ENCODE assay signal across 10 mouse cellular contexts in genomic region chr15:83565434-83565833, GRCm38 (mm10). TPM values are rescaled to one million over a fixed set of nuclear protein-coding genes. Genes with fewer than 3 reads are reported as not detected.
A peak's percentile ranks its signal among the peaks of the same experiment; 100 is the strongest.
DNase-seq lines count a peak whose midpoint lies in the region; ATAC-seq and TF ChIP-seq lines count a peak whose summit lies in the region.
"Had no signal": no experiment of that assay in that cellular context is flagged by ENCODE, and none has a peak within 500 bp of the region (broad histone marks: within the 10 kb centered on the region; RNA-seq: fewer than 3 reads in every experiment).

No protein-coding gene starts in this region.

- H3K9ac ChIP-seq in heart, embryonic 12.5 days = no peak overlapping the region
- H3K9ac ChIP-seq in forebrain, postnatal 0 days = no peak overlapping the region
- H3K9ac ChIP-seq: hindbrain, embryonic 12.5 days had no signal

- ATAC-seq in heart, embryonic 12.5 days (ENCODE audit: insufficient number of reproducible peaks, low FRiP score) = peak; percentile 88
- peak; percentile 27; the same call in 1 of the 2 replicates for ATAC-seq in megakaryocyte-erythroid progenitor cell, adult 5-6 weeks (replicated peaks; ENCODE audit: low FRiP score, low TSS enrichment, poor library complexity, severe bottlenecking)
- no peak for ATAC-seq in forebrain, postnatal 0 days
- ATAC-seq in cerebellum, adult (ENCODE audit: insufficient number of reproducible peaks, low FRiP score, low TSS enrichment) = no peak

- peaks cover 31% of the 10 kb centered on the region for H3K4me1 ChIP-seq in heart, embryonic 12.5 days (replicated peaks)
- peaks cover 11% of the 10 kb centered on the region for H3K4me1 ChIP-seq in forebrain, postnatal 0 days (ENCODE audit: insufficient read depth)

- H3K27ac ChIP-seq in heart, embryonic 12.5 days (ENCODE audit: poor library complexity, severe bottlenecking) = 0 out of 2 replicates have a peak overlapping the region, but pooled peaks have one; percentile 18
- H3K27ac ChIP-seq in forebrain, postnatal 0 days (ENCODE audit: low read depth, low read length) = no peak overlapping the region
- H3K27ac ChIP-seq: hindbrain, embryonic 12.5 days had no signal

- 63% methylated on average over 3 of the region's 3 CpGs for WGBS in heart, embryonic 12.5 days
- WGBS in forebrain, postnatal 0 days = 85% methylated on average over 3 of the region's 3 CpGs

- no peaks in the 10 kb centered on the region for H3K27me3 ChIP-seq in heart, embryonic 12.5 days (replicated peaks)
- H3K27me3 ChIP-seq in forebrain, postnatal 0 days (ENCODE audit: insufficient read depth, low read length) = peaks cover 7% of the 10 kb centered on the region; the same call in 1 of the 2 replicates

- H3K36me3 ChIP-seq in heart, embryonic 12.5 days = no peaks in the 10 kb centered on the region
- no peaks in the 10 kb centered on the region for H3K36me3 ChIP-seq in forebrain, postnatal 0 days (ENCODE audit: insufficient read depth)
- H3K36me3 ChIP-seq: hindbrain, embryonic 12.5 days had no signal

- H3K4me3 ChIP-seq in heart, embryonic 12.5 days = no peak overlapping the region
- no peak overlapping the region for H3K4me3 ChIP-seq in forebrain, postnatal 0 days (ENCODE audit: low read depth, low read length)
- H3K4me3 ChIP-seq: hindbrain, embryonic 12.5 days had no signal

- no peaks in the 10 kb centered on the region for H3K9me3 ChIP-seq in heart, embryonic 12.5 days (replicated peaks)
- H3K9me3 ChIP-seq in forebrain, postnatal 0 days (ENCODE audit: low read length) = no peaks in the 10 kb centered on the region
- H3K9me3 ChIP-seq: hindbrain, embryonic 12.5 days had no signal

- peak; percentile 97 for DNase-seq in heart, adult 11 months
- no peak for DNase-seq in heart, postnatal 4 days
- peak; percentile 23 to 55 for DNase-seq in adrenal gland, postnatal 4 days (ENCODE audit: low spot score in 2 of 2)
- DNase-seq in layer of hippocampus, adult 18-20 months (ENCODE audit: low spot score in 2 of 2) = no peak
- no peak for DNase-seq in forebrain, postnatal 0 days
- DNase-seq: cerebellum, adult 9-10 months had no signal

- H3K4me2 ChIP-seq in heart, embryonic 12.5 days = peak overlapping the region; percentile 99
- no peak overlapping the region for H3K4me2 ChIP-seq in forebrain, postnatal 0 days (ENCODE audit: low read depth)
- H3K4me2 ChIP-seq: hindbrain, embryonic 12.5 days had no signal

- no peak for TF ChIP-seq CTCF in forebrain, postnatal 0 days (IDR thresholded peaks at IDR 0.05; ENCODE audit: low read depth)

RNA-seq across cellular contexts. Expression of gene Mcat, which starts 1.8 kb away (rescaled TPM):
- 10 to 100 TPM; 33.0 to 34.4 TPM for total RNA-seq in heart, postnatal 4 days (2021)
- total RNA-seq in adrenal gland, postnatal 4 days (2021) = 10 to 100 TPM; 38.1 to 43.3 TPM
- 34.4 and 34.8 TPM in 2 replicates for polyA plus RNA-seq in heart, embryonic 12.5 days (2016; fragmentation: Nextera tagmentation; extraction: Ambion mirVana)
- total RNA-seq in megakaryocyte-erythroid progenitor cell, adult 5-6 weeks (2014; fragmentation: Nextera tagmentation) = 21.7 and 28.8 TPM in 2 replicates
- 17.6 and 24.1 TPM in 2 replicates for total RNA-seq in megakaryocyte-erythroid progenitor cell, adult 5-6 weeks (2017)
- total RNA-seq in layer of hippocampus, adult 18-20 months (2021) = 10 to 100 TPM; 21.8 to 29.3 TPM
- total RNA-seq in forebrain, postnatal 0 days (2014; rRNA removed) = 50.3 and 53.8 TPM in 2 replicates
- polyA plus RNA-seq in forebrain, postnatal 0 days (2015; fragmentation: Nextera tagmentation; extraction: Ambion mirVana) = 40.9 and 46.3 TPM in 2 replicates

RNA-seq across cellular contexts. Expression of gene Tspo, which starts 2.0 kb away (rescaled TPM):
- 10 to 100 TPM; 78.3 to 85.3 TPM for total RNA-seq in heart, postnatal 4 days (2021)
- 100 to 1,000 TPM; 168 to 169 TPM for total RNA-seq in adrenal gland, postnatal 4 days (2021)
- polyA plus RNA-seq in heart, embryonic 12.5 days (2016; fragmentation: Nextera tagmentation; extraction: Ambion mirVana) = 119 and 125 TPM in 2 replicates
- 68.3 and 109 TPM in 2 replicates for total RNA-seq in megakaryocyte-erythroid progenitor cell, adult 5-6 weeks (2014; fragmentation: Nextera tagmentation)
- 22.8 and 35.7 TPM in 2 replicates for total RNA-seq in megakaryocyte-erythroid progenitor cell, adult 5-6 weeks (2017)
- 1 to 10 TPM; 6.7 to 8.5 TPM for total RNA-seq in layer of hippocampus, adult 18-20 months (2021)
- 5.7 and 13.6 TPM in 2 replicates for total RNA-seq in forebrain, postnatal 0 days (2014; rRNA removed)
- polyA plus RNA-seq in forebrain, postnatal 0 days (2015; fragmentation: Nextera tagmentation; extraction: Ambion mirVana) = 15.3 and 18.0 TPM in 2 replicates

RNA-seq across cellular contexts. Expression of gene Ttll12, which starts 29.5 kb away (rescaled TPM):
- 1 to 10 TPM; 9.3 TPM for total RNA-seq in heart, postnatal 4 days (2021)
- 10 to 100 TPM; 26.1 to 26.8 TPM for total RNA-seq in adrenal gland, postnatal 4 days (2021)
- polyA plus RNA-seq in heart, embryonic 12.5 days (2016; fragmentation: Nextera tagmentation; extraction: Ambion mirVana) = 29.2 and 29.3 TPM in 2 replicates
- 111 and 131 TPM in 2 replicates for total RNA-seq in megakaryocyte-erythroid progenitor cell, adult 5-6 weeks (2014; fragmentation: Nextera tagmentation)
- total RNA-seq in megakaryocyte-erythroid progenitor cell, adult 5-6 weeks (2017) = 33.9 and 55.3 TPM in 2 replicates
- 10 to 100 TPM; 11.7 to 12.1 TPM for total RNA-seq in layer of hippocampus, adult 18-20 months (2021)
- total RNA-seq in forebrain, postnatal 0 days (2014; rRNA removed) = 42.9 and 43.3 TPM in 2 replicates
- polyA plus RNA-seq in forebrain, postnatal 0 days (2015; fragmentation: Nextera tagmentation; extraction: Ambion mirVana) = 34.8 and 38.7 TPM in 2 replicates

RNA-seq across cellular contexts. Expression of gene Bik, which starts 38.8 kb away (rescaled TPM):
- total RNA-seq in heart, postnatal 4 days (2021) = 10 to 100 TPM; 22.8 to 28.0 TPM
- total RNA-seq in adrenal gland, postnatal 4 days (2021) = 1 to 10 TPM; 8.2 to 9.1 TPM
- polyA plus RNA-seq in heart, embryonic 12.5 days (2016; fragmentation: Nextera tagmentation; extraction: Ambion mirVana) = 31.2 and 35.4 TPM in 2 replicates
- total RNA-seq in megakaryocyte-erythroid progenitor cell, adult 5-6 weeks (2014; fragmentation: Nextera tagmentation) = 0.37 and 1.7 TPM in 2 replicates
- not detected in 2 replicates for total RNA-seq in megakaryocyte-erythroid progenitor cell, adult 5-6 weeks (2017)
- under 1 TPM; 0.43 to 0.47 TPM for total RNA-seq in layer of hippocampus, adult 18-20 months (2021)
- total RNA-seq in forebrain, postnatal 0 days (2014; rRNA removed) = not detected in 2 replicates
- polyA plus RNA-seq in forebrain, postnatal 0 days (2015; fragmentation: Nextera tagmentation; extraction: Ambion mirVana) = 0.33 and 0.84 TPM in 2 replicates

RNA-seq across cellular contexts. Expression of gene Ttll1, which starts 54.7 kb away (rescaled TPM):
- total RNA-seq in heart, postnatal 4 days (2021) = 10 to 100 TPM; 20.7 to 24.3 TPM
- 10 to 100 TPM in 1 of 2 experiments, 1 to 10 TPM in 1; 9.8 to 11.3 TPM for total RNA-seq in adrenal gland, postnatal 4 days (2021)
- 24.5 and 25.4 TPM in 2 replicates for polyA plus RNA-seq in heart, embryonic 12.5 days (2016; fragmentation: Nextera tagmentation; extraction: Ambion mirVana)
- total RNA-seq in megakaryocyte-erythroid progenitor cell, adult 5-6 weeks (2014; fragmentation: Nextera tagmentation) = 9.5 and 18.0 TPM in 2 replicates
- total RNA-seq in megakaryocyte-erythroid progenitor cell, adult 5-6 weeks (2017) = 9.2 and 9.5 TPM in 2 replicates
- 10 to 100 TPM; 36.0 to 38.5 TPM for total RNA-seq in layer of hippocampus, adult 18-20 months (2021)
- total RNA-seq in forebrain, postnatal 0 days (2014; rRNA removed) = 39.5 and 47.4 TPM in 2 replicates
- polyA plus RNA-seq in forebrain, postnatal 0 days (2015; fragmentation: Nextera tagmentation; extraction: Ambion mirVana) = 76.2 and 115 TPM in 2 replicates

Comparison
In these comparisons a context has a peak if more than half of its experiments do, and no peak if none do; other contexts are left out.
1. DNase-seq: peak in heart, adult 11 months (single experiment) and adrenal gland, postnatal 4 days (2 of 2); none in heart, postnatal 4 days (single experiment), layer of hippocampus, adult 18-20 months (0 of 2) and forebrain, postnatal 0 days (single experiment).
2. ATAC-seq: peak in heart, embryonic 12.5 days (single experiment) and megakaryocyte-erythroid progenitor cell, adult 5-6 weeks (single experiment); none in forebrain, postnatal 0 days (single experiment) and cerebellum, adult (single experiment).